Mouse (Mus musculus) kidney, adult 2 months (tissue): ENCODE measurements around the gene Cops6.

Experiments
- CTCF ChIP-seq: fragments of 200-500 bp; conservative IDR thresholded peaks from 2 replicates; pipeline ENCODE4 v1.5.1; 2011; ENCODE audit warnings: low read depth, mild to moderate bottlenecking, control low read depth, low read length, moderate library complexity, mixed read lengths; ENCODE audit not compliant: insufficient read depth, insufficient read length
- POLR2A ChIP-seq: fragments of 200-500 bp; IDR thresholded peaks from one replicate; pipeline ENCODE4 v1.6.1; 2011; ENCODE audit warnings: low read depth, low read length, control low read depth

- no peak for TF ChIP-seq CTCF
- no peak for TF ChIP-seq POLR2A
Observed at GRCm38 (mm10) chr5:138137257-138137656, 23.6 kb upstream of the Cops6 start.
